Mouse (Mus musculus): ENCODE data around the gene Adm2. TPM values are rescaled to one million over a fixed set of nuclear protein-coding genes. Genes with fewer than 3 reads are reported as not detected.

Adm2 gene
- 1.9 and 2.6 TPM in 2 replicates for polyA plus RNA-seq (2015; fragmentation: Nextera tagmentation; extraction: Ambion mirVana)

DNA sequence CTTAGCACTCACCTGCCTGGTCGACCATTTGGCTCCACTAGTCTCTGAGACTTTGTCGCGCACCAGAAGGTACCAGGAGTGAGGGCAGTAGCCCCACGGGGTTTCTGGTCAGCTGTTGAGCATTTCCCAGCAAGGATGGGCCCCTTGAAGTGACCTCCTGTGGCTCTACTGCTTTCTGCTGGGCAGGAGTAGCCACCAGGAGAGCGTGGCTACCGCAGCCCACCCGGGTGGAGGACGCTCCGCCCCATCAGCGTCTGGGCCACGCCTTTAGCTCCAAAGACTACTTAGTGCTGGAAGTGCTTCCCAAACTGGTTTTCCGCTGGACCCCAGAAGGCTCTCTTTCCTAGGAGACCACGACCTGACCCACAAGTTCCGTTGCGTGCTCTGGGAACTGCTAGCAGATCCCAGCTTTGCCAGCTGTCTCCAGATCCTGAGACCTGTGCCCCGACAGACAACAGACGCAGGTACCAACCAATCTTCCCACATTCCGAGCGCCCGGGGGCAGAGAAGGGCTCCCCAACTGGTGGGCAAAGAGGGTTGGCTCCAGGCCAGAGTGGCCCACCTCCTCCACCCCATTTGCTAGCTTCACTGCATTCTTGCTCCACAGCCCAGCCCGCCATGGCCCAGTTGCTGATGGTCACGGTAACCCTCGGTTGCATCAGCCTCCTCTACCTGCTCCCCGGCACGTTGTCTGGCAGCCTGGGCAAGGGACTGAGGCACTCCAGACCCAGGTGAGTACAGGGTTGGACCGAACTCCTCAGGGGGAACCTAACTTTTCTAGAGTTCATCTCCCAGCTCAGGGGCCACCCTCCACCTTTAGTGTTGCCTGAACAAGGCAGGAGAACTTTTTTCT lies at the start of gene Adm2:
Gene Adm2 (plus strand): TSS at position 51 of the 853 bp plus-strand sequence.
- no peaks in the 10 kb centered on the region for H3K36me3 ChIP-seq (ENCODE audit: control insufficient read depth, insufficient read depth)
- no peak within 1 kb of the TSS for H3K27ac ChIP-seq (ENCODE audit: low read length)
- H3K9me3 ChIP-seq (replicated peaks; ENCODE audit: control insufficient read depth, low read length) = no peaks in the 10 kb centered on the region
- peak; percentile 64 for ATAC-seq (ENCODE audit: low read depth)
- H3K9ac ChIP-seq (ENCODE audit: low read depth, low read length) = peak within 1 kb of the TSS; percentile 42
- peaks cover 17% of the 10 kb centered on the region for H3K27me3 ChIP-seq (ENCODE audit: control insufficient read depth, insufficient read depth, low read depth, low read length)
- 12% methylated on average over 26 of the region's 26 CpGs for WGBS (ENCODE audit: insufficient replicate concordance)
- peak within 1 kb of the TSS; percentile 57 for H3K4me2 ChIP-seq (ENCODE audit: low read depth, low read length)
- peaks cover 15% of the 10 kb centered on the region for H3K4me1 ChIP-seq (ENCODE audit: control insufficient read depth, low read depth, low read length)
- peak within 1 kb of the TSS; percentile 51 for H3K4me3 ChIP-seq (ENCODE audit: low read depth, low read length)

DNA sequence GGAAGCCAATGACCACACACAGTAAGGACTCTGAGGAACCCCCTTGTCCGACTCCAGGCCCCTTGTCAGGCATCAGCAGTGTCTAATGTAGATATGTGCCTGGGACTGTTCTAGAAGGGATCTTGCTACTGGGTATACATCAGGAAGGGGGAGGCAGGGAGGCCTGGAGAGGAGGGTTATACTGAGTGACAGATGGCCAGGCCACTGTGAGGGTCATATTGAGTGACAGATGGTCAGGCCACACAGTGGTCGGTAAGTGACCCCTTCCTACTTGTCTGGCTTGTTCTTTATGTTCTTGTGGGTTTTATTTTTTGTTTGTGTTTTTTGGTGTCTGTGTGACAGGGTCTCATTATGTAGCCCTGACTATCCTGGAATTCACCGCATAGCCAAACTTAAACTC lies 47.0 kb upstream of the Adm2 start:
- Histone ChIP-seq H3K4me3 (ENCODE audit: low read depth, low read length) (no peak overlapping the region), H3K4me1 (ENCODE audit: control insufficient read depth, low read depth, low read length) (no peaks in the 10 kb centered on the region), H3K27ac (ENCODE audit: low read length) (no peak overlapping the region), H3K36me3 (ENCODE audit: control insufficient read depth, insufficient read depth) (peaks cover 30% of the 10 kb centered on the region), H3K9ac (ENCODE audit: low read depth, low read length) (no peak overlapping the region), H3K4me2 (ENCODE audit: low read depth, low read length) (no peak overlapping the region), H3K27me3 (ENCODE audit: control insufficient read depth, insufficient read depth, low read depth, low read length) (no peaks in the 10 kb centered on the region), H3K9me3 (replicated peaks; ENCODE audit: control insufficient read depth, low read length) (no peaks in the 10 kb centered on the region)
- no peak for ATAC-seq (ENCODE audit: low read depth)
- WGBS (ENCODE audit: insufficient replicate concordance) = 87% methylated on average over 3 of the region's 3 CpGs

DNA sequence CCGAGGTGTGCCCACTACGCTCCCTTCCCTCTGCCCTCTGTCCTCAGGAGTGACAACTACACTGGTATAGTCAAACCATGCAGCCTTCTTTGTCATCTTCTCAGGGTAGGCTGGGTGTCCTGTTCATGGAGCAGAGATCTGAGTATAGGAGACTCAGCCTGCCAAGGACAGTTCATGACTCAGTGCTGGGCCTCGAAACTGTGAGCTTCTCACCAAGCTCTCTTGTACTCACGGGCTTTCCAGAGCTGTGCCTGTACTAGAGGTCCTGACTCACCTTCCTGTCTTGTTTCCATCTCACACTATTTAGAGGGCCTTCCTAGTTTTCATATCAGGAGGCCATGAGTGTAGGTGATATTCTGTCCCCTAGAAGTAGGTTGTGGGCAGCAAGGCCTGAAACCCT lies 45.2 kb upstream of the Adm2 start:
- no peaks in the 10 kb centered on the region for H3K27me3 ChIP-seq (ENCODE audit: control insufficient read depth, insufficient read depth, low read depth, low read length)
- ATAC-seq (ENCODE audit: low read depth) = no peak
- H3K4me3 ChIP-seq (ENCODE audit: low read depth, low read length) = no peak overlapping the region
- H3K36me3 ChIP-seq (ENCODE audit: control insufficient read depth, insufficient read depth) = peaks cover 43% of the 10 kb centered on the region
- no peaks in the 10 kb centered on the region for H3K4me1 ChIP-seq (ENCODE audit: control insufficient read depth, low read depth, low read length)
- no peak overlapping the region for H3K4me2 ChIP-seq (ENCODE audit: low read depth, low read length)
- no peaks in the 10 kb centered on the region for H3K9me3 ChIP-seq (replicated peaks; ENCODE audit: control insufficient read depth, low read length)
- WGBS (ENCODE audit: insufficient replicate concordance) = 84% methylated on average over 4 of the region's 4 CpGs
- H3K27ac ChIP-seq (ENCODE audit: low read length) = no peak overlapping the region
- no peak overlapping the region for H3K9ac ChIP-seq (ENCODE audit: low read depth, low read length)

DNA sequence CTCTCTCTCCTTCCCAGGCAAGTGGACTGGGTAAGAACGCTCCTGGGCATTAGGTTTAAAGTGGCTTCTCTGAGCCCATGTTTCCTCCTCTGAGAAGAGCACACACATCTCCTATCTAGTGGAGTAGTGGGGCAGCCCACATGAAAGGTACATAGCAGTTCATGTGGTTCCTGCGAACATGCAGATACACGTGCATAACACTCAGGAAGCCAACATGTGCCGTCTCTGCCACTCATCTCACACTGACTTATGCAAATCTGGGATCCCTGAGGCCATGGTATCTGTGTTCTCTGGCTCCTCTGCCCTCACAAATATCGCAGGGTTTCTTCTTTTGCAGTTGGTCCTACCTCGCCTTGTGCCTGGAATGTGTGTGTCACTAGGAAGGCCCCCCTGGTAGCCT lies 40.0 kb upstream of the Adm2 start:
- 79% methylated on average over 6 of the region's 6 CpGs for WGBS (ENCODE audit: insufficient replicate concordance)
- Histone ChIP-seq H3K9me3 (replicated peaks; ENCODE audit: control insufficient read depth, low read length) (no peaks in the 10 kb centered on the region), H3K4me3 (ENCODE audit: low read depth, low read length) (no peak overlapping the region), H3K4me2 (ENCODE audit: low read depth, low read length) (no peak overlapping the region), H3K4me1 (ENCODE audit: control insufficient read depth, low read depth, low read length) (peaks cover 28% of the 10 kb centered on the region), H3K36me3 (ENCODE audit: control insufficient read depth, insufficient read depth) (peaks cover 40% of the 10 kb centered on the region), H3K27me3 (ENCODE audit: control insufficient read depth, insufficient read depth, low read depth, low read length) (no peaks in the 10 kb centered on the region), H3K9ac (ENCODE audit: low read depth, low read length) (no peak overlapping the region), H3K27ac (ENCODE audit: low read length) (no peak overlapping the region)
- no peak for ATAC-seq (ENCODE audit: low read depth)

DNA sequence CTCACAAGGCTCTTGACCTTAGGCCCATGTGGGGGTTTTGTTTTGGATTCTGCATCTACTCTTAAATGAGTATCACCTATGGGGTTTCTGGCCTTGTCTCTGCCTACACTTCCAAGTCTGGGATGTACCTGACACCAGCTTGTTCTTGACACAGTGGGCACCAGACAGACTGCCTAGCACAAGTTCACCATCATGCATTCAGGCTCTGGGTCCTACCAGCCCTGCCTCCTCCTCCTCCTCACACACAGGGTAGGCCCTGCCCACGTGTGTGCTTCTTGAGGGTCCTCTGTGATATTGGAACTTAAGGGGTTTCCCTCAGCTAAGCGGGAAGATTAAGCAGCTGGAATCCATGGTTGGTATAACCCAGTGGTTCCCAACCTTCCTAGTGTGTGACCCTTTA lies 38.4 kb upstream of the Adm2 start:
- Histone ChIP-seq H3K9me3 (replicated peaks; ENCODE audit: control insufficient read depth, low read length) (no peaks in the 10 kb centered on the region), H3K27me3 (ENCODE audit: control insufficient read depth, insufficient read depth, low read depth, low read length) (no peaks in the 10 kb centered on the region), H3K4me1 (ENCODE audit: control insufficient read depth, low read depth, low read length) (peaks cover 28% of the 10 kb centered on the region), H3K9ac (ENCODE audit: low read depth, low read length) (no peak overlapping the region; the same call in 1 of the 2 replicates), H3K27ac (ENCODE audit: low read length) (peak overlapping the region; percentile 46), H3K36me3 (ENCODE audit: control insufficient read depth, insufficient read depth) (peaks cover 47% of the 10 kb centered on the region), H3K4me2 (ENCODE audit: low read depth, low read length) (no peak overlapping the region), H3K4me3 (ENCODE audit: low read depth, low read length) (no peak overlapping the region)
- no peak for ATAC-seq (ENCODE audit: low read depth)
- 78% methylated on average over 2 of the region's 2 CpGs for WGBS (ENCODE audit: insufficient replicate concordance)

DNA sequence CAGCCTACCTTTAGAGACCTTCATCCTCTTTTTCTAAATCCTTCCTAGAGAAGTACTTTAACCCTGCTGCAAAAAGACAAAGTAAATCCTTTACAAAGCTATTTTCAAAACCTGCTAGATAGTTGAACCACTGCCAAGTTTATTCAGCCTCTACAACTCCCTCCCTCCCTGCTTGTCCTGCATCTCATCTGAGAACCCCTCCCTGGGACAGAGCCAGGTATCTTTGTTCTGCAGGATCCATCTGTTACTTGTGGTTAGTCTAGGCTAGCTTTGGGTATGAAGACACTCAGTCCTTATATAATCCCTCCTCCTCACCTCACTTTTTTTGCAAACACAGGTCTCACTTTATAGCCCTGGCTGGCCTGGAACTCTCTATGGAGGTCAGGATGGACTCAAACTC lies 37.5 kb upstream of the Adm2 start:
- peak overlapping the region; percentile 87 for H3K27ac ChIP-seq (ENCODE audit: low read length)
- H3K4me2 ChIP-seq (ENCODE audit: low read depth, low read length) = peak overlapping the region; percentile 53
- H3K27me3 ChIP-seq (ENCODE audit: control insufficient read depth, insufficient read depth, low read depth, low read length) = no peaks in the 10 kb centered on the region
- no peaks in the 10 kb centered on the region for H3K9me3 ChIP-seq (replicated peaks; ENCODE audit: control insufficient read depth, low read length)
- H3K4me3 ChIP-seq (ENCODE audit: low read depth, low read length) = no peak overlapping the region
- no peak overlapping the region for H3K9ac ChIP-seq (ENCODE audit: low read depth, low read length)
- peaks cover 42% of the 10 kb centered on the region for H3K36me3 ChIP-seq (ENCODE audit: control insufficient read depth, insufficient read depth)
- peaks cover 28% of the 10 kb centered on the region for H3K4me1 ChIP-seq (ENCODE audit: control insufficient read depth, low read depth, low read length)
- peak; percentile 81 for ATAC-seq (ENCODE audit: low read depth)

DNA sequence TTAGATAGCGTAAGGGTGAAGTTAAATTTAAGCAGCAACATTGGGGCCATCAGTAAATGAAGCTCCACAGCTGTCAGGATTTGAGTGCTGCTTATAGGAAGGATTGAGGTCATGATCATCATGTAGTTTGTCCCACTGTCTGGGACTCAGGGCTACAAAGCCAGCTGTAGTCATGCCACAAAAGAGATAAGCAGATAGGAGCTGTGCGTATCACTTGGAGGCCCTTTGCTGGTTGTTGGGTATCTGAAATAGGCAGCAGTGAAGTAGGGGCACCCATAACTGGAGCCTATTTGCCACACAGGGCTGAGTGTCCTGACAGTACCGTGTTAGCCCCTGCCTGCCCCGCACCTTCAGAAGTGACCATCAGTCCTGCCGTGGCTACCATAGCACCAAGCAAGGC lies 37.0 kb upstream of the Adm2 start:
- Histone ChIP-seq H3K9ac (ENCODE audit: low read depth, low read length) (peak overlapping the region; percentile 50), H3K27ac (ENCODE audit: low read length) (peak overlapping the region; percentile 87), H3K4me3 (ENCODE audit: low read depth, low read length) (peak overlapping the region; percentile 29), H3K36me3 (ENCODE audit: control insufficient read depth, insufficient read depth) (peaks cover 37% of the 10 kb centered on the region), H3K9me3 (replicated peaks; ENCODE audit: control insufficient read depth, low read length) (no peaks in the 10 kb centered on the region), H3K4me2 (ENCODE audit: low read depth, low read length) (peak overlapping the region; percentile 53), H3K4me1 (ENCODE audit: control insufficient read depth, low read depth, low read length) (peaks cover 28% of the 10 kb centered on the region), H3K27me3 (ENCODE audit: control insufficient read depth, insufficient read depth, low read depth, low read length) (no peaks in the 10 kb centered on the region)
- WGBS (ENCODE audit: insufficient replicate concordance) = 42% methylated on average over 5 of the region's 5 CpGs
- ATAC-seq (ENCODE audit: low read depth) = peak; percentile 91

DNA sequence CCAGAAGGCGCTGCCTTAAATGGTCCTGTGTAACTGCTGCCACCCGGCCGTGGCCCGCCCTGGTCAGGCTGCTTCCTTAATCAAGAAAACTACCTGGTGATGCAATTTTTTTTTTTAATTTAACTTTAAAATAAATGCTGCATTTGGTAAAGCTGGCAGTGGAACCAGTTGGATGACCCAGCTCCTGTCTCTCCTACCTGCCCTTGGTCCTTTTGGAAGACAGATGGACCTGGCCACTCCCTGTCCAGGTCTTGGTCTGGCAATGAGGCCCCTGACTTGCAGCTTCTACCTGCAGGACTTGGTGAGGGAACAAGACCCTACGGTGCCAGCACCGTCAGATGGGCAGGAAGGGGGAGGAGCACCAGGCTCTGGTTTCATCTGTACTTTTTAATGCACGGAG lies 36.4 kb upstream of the Adm2 start:
- Histone ChIP-seq H3K27ac (ENCODE audit: low read length) (peak overlapping the region; percentile 87), H3K36me3 (ENCODE audit: control insufficient read depth, insufficient read depth) (peaks cover 32% of the 10 kb centered on the region)

DNA sequence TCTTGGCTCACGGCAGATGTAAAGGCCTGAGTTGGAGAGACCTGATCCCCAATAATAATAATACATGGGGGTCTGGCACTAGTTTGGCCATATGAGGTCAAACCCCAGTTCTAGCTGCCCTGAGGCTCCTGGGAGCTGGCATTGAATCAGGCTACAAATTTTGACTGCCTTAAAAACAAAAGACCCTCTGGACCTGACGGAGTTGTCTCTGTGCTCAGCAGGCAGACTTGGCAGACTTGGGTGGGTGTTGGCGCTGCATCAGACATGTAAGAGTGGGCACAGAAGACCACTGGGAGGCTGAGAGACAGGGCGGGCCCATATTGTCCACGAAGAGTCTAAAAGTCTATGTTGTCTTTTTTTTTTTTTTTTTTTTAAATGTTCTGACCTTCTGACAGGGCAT lies 35.9 kb upstream of the Adm2 start:
- WGBS (ENCODE audit: insufficient replicate concordance) = 77% methylated on average over 5 of the region's 5 CpGs
- H3K4me1 ChIP-seq (ENCODE audit: control insufficient read depth, low read depth, low read length) = peaks cover 31% of the 10 kb centered on the region
- no peak overlapping the region for H3K4me2 ChIP-seq (ENCODE audit: low read depth, low read length)
- H3K36me3 ChIP-seq (ENCODE audit: control insufficient read depth, insufficient read depth) = peaks cover 29% of the 10 kb centered on the region
- no peaks in the 10 kb centered on the region for H3K9me3 ChIP-seq (replicated peaks; ENCODE audit: control insufficient read depth, low read length)
- no peak overlapping the region; the same call in 1 of the 2 replicates for H3K4me3 ChIP-seq (ENCODE audit: low read depth, low read length)
- H3K27ac ChIP-seq (ENCODE audit: low read length) = no peak overlapping the region
- H3K27me3 ChIP-seq (ENCODE audit: control insufficient read depth, insufficient read depth, low read depth, low read length) = no peaks in the 10 kb centered on the region
- no peak overlapping the region for H3K9ac ChIP-seq (ENCODE audit: low read depth, low read length)
- no peak for ATAC-seq (ENCODE audit: low read depth)

More for the DNA sequence above, 36.4 kb upstream of the Adm2 start:
- peak overlapping the region; percentile 53 for H3K4me2 ChIP-seq (ENCODE audit: low read depth, low read length)
- peaks cover 28% of the 10 kb centered on the region for H3K4me1 ChIP-seq (ENCODE audit: control insufficient read depth, low read depth, low read length)
- H3K9ac ChIP-seq (ENCODE audit: low read depth, low read length) = peak overlapping the region; percentile 50
- 51% methylated on average over 7 of the region's 7 CpGs for WGBS (ENCODE audit: insufficient replicate concordance)
- no peaks in the 10 kb centered on the region for H3K9me3 ChIP-seq (replicated peaks; ENCODE audit: control insufficient read depth, low read length)
- H3K4me3 ChIP-seq (ENCODE audit: low read depth, low read length) = peak overlapping the region; percentile 29
- no peaks in the 10 kb centered on the region for H3K27me3 ChIP-seq (ENCODE audit: control insufficient read depth, insufficient read depth, low read depth, low read length)
- no peak for ATAC-seq (ENCODE audit: low read depth)

Data from liver, embryonic 16.5 days (tissue).